Mouse (Mus musculus): Measurements from ENCODE around the gene Tle2.

The Tle2 gene

GRCm38 (mm10) chr10:81574081-81575056 lies at the start of gene Tle2:
Gene Tle2, plus strand, starts transcription at chr10:81574561.
- DNase-seq: peak; percentile 43

GRCm38 (mm10) chr10:81525017-81525694 lies 49.2 kb upstream of the Tle2 start:
- DNase-seq: no peak

- DNase-seq: peak; percentile 72
These were observed 47.6 kb upstream of the Tle2 start for GRCm38 (mm10) chr10:81526779-81527178.

- DNase-seq: no peak
These were observed 39.5 kb upstream of the Tle2 start for GRCm38 (mm10) chr10:81534826-81535225.

- DNase-seq: no peak
These were observed 37.6 kb upstream of the Tle2 start for GRCm38 (mm10) chr10:81536734-81537133.

- DNase-seq: no peak
These were observed 36.9 kb upstream of the Tle2 start for GRCm38 (mm10) chr10:81537429-81537828.

- DNase-seq: no peak
These were observed 35.9 kb upstream of the Tle2 start for GRCm38 (mm10) chr10:81538321-81539048.

- no peak for DNase-seq
These were observed 33.0 kb upstream of the Tle2 start for GRCm38 (mm10) chr10:81541363-81541762.

- DNase-seq: no peak
These were observed 32.6 kb upstream of the Tle2 start for GRCm38 (mm10) chr10:81541803-81542202.

GRCm38 (mm10) chr10:81542727-81543460 lies 31.5 kb upstream of the Tle2 start:
- DNase-seq: no peak

- DNase-seq: no peak
These were observed 30.7 kb upstream of the Tle2 start for GRCm38 (mm10) chr10:81543633-81544032.

- no peak for DNase-seq
These were observed 29.8 kb upstream of the Tle2 start for GRCm38 (mm10) chr10:81544296-81545160.

- DNase-seq: peak; percentile 99
These were observed 29.1 kb upstream of the Tle2 start, which contains the start of gene Gna11 for GRCm38 (mm10) chr10:81545161-81545747. Gene Gna11, minus strand, starts transcription at chr10:81545190.

GRCm38 (mm10) chr10:81546332-81546731 lies 28.0 kb upstream of the Tle2 start:
- no peak for DNase-seq

GRCm38 (mm10) chr10:81546788-81547571 lies 27.4 kb upstream of the Tle2 start:
- no peak for DNase-seq

GRCm38 (mm10) chr10:81548944-81549343 lies 25.4 kb upstream of the Tle2 start:
- DNase-seq: no peak

GRCm38 (mm10) chr10:81550257-81550656 lies 24.1 kb upstream of the Tle2 start:
- DNase-seq: peak; percentile 78

- DNase-seq: peak; percentile 92
These were observed 22.7 kb upstream of the Tle2 start for GRCm38 (mm10) chr10:81551597-81552102.

- DNase-seq: no peak
These were observed 21.1 kb upstream of the Tle2 start for GRCm38 (mm10) chr10:81553232-81553631.
